Mouse (Mus musculus): ENCODE measurements around the gene Runx1. TPM values are rescaled to one million over a fixed set of nuclear protein-coding genes. Genes with fewer than 3 reads are reported as not detected.
A peak's percentile ranks its signal among the peaks of the same experiment; 100 is the strongest.

Gene Runx1
- not detected in 2 replicates for polyA plus RNA-seq (2012; ENCODE audit: insufficient read depth, insufficient read length, low replicate concordance, missing spikeins)

DNA sequence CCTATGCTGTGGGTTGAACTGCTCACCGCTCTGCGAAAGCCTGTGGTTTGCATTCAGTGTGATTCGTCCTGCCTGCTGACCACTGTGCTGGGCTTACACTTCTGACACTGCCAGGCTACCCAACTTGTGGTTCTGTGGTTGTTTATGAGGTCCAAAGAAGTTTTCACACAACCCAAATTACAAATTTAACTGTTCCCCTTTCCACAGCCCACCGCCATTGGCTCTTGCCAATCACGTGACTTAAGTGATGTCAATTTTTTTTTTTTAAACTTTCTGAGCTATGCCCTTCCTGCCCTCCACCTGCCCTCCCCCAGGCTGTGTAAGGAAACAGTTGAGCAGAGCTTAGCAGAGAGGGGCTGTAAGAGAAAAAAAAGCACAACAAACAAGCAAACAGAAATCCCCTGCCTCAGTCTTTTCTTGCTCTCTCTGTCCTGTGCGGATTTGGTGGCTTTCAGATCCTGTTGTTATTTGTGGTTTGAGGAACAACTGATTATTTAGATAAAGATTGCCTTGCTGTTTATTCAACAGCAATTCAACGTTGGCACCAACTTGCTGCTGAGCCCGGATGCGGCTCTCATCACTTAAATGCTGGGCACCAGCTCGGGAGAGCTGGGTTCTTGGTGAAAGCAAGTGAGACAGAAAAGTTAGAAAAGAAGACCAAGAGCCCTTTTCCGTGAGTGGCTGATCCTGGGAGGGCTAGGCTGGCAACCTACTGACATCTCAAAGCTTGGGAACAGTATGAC lies at the start of gene Runx1:
Runx1 (minus strand) TSS at position 242 of the 743 bp plus-strand sequence.
- 80% methylated on average over 11 of the region's 11 CpGs for WGBS
- peaks cover 5% of the 10 kb centered on the region; the same call in 1 of the 2 replicates for H3K4me1 ChIP-seq (ENCODE audit: control insufficient read depth, insufficient read depth, low read length)
- TF ChIP-seq POLR2A (IDR thresholded peaks at IDR 0.05; ENCODE audit: insufficient read depth, low read depth, low read length) (no peak), CTCF (IDR thresholded peaks at IDR 0.05; ENCODE audit: insufficient read depth, low read depth, low read length) (no peak)
- H3K4me3 ChIP-seq (ENCODE audit: insufficient read depth, low read depth, low read length), result peak within 1 kb of the TSS; percentile 2; the same call in 1 of the 2 replicates
- H3K27ac ChIP-seq (ENCODE audit: insufficient read depth, low read depth, low read length), result no peak within 1 kb of the TSS

DNA sequence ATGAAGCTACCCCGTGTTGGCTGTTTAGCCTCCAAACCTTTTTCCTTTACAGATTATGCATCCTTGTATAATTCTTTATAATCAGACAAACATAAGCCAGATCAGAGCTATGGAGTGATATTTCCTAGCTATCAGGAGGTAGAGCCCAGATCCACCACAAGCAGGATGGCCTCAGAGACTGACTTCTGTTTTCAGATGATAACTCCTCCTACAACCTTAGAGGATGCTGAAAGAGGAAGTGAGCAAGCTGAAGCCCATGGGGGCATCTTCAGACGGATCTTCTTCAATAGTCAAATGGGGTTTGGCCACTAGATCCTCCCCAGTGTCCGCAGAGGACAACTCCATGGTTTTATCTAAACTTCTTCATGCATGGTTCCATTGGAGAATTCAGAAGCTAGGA lies 48.1 kb upstream of the Runx1 start:
- no peak overlapping the region for H3K27ac ChIP-seq (ENCODE audit: insufficient read depth, low read depth, low read length)
- H3K4me3 ChIP-seq (ENCODE audit: insufficient read depth, low read depth, low read length), result no peak overlapping the region
- 98% methylated on average over 3 of the region's 3 CpGs for WGBS
- TF ChIP-seq POLR2A (IDR thresholded peaks at IDR 0.05; ENCODE audit: insufficient read depth, low read depth, low read length), result no peak
- no peaks in the 10 kb centered on the region for H3K4me1 ChIP-seq (ENCODE audit: control insufficient read depth, insufficient read depth, low read length)

DNA sequence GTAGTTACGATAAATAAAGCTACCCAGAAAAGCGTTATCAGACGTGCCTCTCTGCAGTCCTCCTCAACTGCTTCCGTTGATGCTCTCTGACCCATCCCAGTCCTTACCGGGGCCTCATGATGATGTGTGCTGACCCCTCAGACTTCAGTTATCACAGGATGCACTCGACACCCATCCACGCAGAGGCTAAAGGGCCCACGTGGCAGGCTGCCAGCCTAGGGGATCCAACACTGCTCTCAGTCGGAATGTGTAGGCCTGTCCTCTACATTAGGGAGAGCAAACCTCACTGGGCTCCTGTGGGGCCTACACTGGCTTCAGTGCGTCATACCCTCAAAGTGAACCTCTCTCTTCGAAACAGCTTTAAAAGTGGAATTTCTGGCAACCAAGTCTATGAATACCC lies 45.8 kb upstream of the Runx1 start:
- H3K4me1 ChIP-seq (ENCODE audit: control insufficient read depth, insufficient read depth, low read length), result no peaks in the 10 kb centered on the region
- H3K4me3 ChIP-seq (ENCODE audit: insufficient read depth, low read depth, low read length), result no peak overlapping the region
- 91% methylated on average over 11 of the region's 11 CpGs for WGBS
- no peak overlapping the region for H3K27ac ChIP-seq (ENCODE audit: insufficient read depth, low read depth, low read length)
- TF ChIP-seq POLR2A (IDR thresholded peaks at IDR 0.05; ENCODE audit: insufficient read depth, low read depth, low read length) (no peak), CTCF (IDR thresholded peaks at IDR 0.05; ENCODE audit: insufficient read depth, low read depth, low read length) (no peak)

DNA sequence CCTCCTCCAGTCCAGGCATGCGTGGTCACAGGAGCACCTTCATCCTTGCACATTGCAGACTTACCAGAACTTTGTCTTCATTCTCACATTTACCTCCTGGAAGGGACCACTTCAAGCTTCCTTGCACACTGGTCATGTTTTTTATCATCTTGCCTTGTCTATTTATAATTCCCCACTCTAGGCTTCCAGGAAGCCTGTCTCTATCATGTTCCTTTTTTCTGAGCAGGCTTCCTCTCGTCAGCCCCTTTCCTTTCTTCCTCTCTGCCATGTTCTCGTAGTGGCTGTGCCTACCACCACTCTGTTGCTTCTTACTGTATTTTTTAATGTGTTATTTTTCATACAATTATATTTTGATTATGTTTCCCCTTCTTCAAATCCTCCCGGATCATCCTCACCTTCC lies 42.6 kb upstream of the Runx1 start:
- WGBS, result 93% methylated on average over 4 of the region's 4 CpGs
- no peak for TF ChIP-seq CTCF (IDR thresholded peaks at IDR 0.05; ENCODE audit: insufficient read depth, low read depth, low read length)
- TF ChIP-seq POLR2A (IDR thresholded peaks at IDR 0.05; ENCODE audit: insufficient read depth, low read depth, low read length), result no peak
- H3K4me3 ChIP-seq (ENCODE audit: insufficient read depth, low read depth, low read length), result no peak overlapping the region
- no peaks in the 10 kb centered on the region for H3K4me1 ChIP-seq (ENCODE audit: control insufficient read depth, insufficient read depth, low read length)
- H3K27ac ChIP-seq (ENCODE audit: insufficient read depth, low read depth, low read length), result no peak overlapping the region

DNA sequence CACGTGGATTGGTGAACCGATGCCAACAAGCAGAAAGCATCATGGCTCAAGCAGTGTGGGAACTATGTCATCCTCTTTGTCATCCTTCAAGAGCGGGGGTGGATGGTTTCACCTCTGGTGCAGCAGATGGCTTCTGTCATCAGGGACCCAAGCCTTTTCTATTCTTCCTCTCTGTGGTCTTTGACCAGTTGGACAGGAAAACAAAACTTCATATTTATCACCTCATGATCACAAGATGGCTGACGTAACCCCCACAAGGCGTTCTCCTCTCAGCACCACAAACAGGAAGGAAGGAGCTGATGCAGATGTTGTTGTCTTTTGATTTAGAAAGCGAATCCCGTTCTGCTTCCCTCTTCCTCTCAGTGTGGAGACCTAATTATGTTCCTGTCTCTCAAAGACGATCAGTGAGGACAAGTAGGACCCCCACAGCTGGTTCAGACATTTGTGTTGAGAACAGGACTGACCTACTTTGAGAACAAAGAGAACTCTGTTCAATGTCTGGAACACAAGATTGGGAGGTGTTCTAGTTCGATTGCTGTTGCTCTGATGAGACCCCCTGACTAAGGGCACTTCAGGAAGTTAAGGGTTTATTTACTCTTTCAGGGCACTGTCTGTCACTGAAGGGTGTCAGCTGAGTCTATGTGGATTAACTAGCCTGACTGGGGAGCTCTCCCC lies 41.4 kb upstream of the Runx1 start:
- 73% methylated on average over 9 of the region's 9 CpGs for WGBS
- Histone ChIP-seq H3K4me3 (ENCODE audit: insufficient read depth, low read depth, low read length) (no peak overlapping the region), H3K27ac (ENCODE audit: insufficient read depth, low read depth, low read length) (no peak overlapping the region), H3K4me1 (ENCODE audit: control insufficient read depth, insufficient read depth, low read length) (no peaks in the 10 kb centered on the region)
- TF ChIP-seq POLR2A (IDR thresholded peaks at IDR 0.05; ENCODE audit: insufficient read depth, low read depth, low read length) (no peak), CTCF (IDR thresholded peaks at IDR 0.05; ENCODE audit: insufficient read depth, low read depth, low read length) (no peak)

DNA sequence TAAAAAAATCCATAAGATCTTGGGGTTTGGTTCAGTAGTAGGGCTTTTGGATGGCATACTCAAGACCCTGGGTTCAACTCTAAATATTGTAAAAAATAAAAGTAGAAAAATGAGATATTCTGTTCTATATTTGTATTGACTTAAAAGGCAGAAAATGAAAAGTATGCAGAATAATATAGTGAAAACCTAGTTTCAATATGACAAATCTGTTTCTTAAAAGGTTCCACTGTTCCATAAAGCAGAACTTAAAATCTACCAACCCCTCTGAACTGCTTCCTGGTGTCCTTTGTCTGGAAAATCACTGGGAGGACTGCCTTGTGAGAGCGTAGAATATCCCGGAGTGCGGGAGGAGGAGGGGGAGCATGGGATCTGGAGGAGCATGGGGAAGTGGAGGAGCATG lies 39.4 kb upstream of the Runx1 start:
- no peak overlapping the region for H3K27ac ChIP-seq (ENCODE audit: insufficient read depth, low read depth, low read length)
- no peaks in the 10 kb centered on the region for H3K4me1 ChIP-seq (ENCODE audit: control insufficient read depth, insufficient read depth, low read length)
- no peak overlapping the region for H3K4me3 ChIP-seq (ENCODE audit: insufficient read depth, low read depth, low read length)
- 87% methylated on average over 3 of the region's 3 CpGs for WGBS
- TF ChIP-seq POLR2A (IDR thresholded peaks at IDR 0.05; ENCODE audit: insufficient read depth, low read depth, low read length) (no peak), CTCF (IDR thresholded peaks at IDR 0.05; ENCODE audit: insufficient read depth, low read depth, low read length) (no peak)

DNA sequence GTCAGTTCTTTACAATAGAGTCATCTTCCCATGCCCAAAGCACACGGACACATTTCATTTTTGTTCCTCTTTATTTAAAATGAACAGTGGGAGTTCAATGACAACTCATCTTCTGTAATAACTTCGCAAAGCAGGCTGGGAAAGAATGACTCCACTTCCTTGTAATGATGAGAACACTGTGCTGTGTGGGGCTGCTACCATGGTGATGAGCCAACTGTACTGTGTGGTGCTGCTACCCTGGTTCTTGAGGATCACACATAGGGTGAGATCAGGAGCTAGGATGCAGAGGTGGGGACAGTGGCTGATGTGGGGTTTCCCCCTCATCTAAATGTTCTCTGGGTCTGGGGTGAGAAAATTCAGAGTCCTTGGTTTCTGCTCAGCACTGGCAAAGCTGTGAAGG lies 38.2 kb upstream of the Runx1 start:
- 67% methylated on average over 2 of the region's 2 CpGs for WGBS
- Histone ChIP-seq H3K4me1 (ENCODE audit: control insufficient read depth, insufficient read depth, low read length) (no peaks in the 10 kb centered on the region), H3K27ac (ENCODE audit: insufficient read depth, low read depth, low read length) (no peak overlapping the region), H3K4me3 (ENCODE audit: insufficient read depth, low read depth, low read length) (no peak overlapping the region)
- TF ChIP-seq CTCF (IDR thresholded peaks at IDR 0.05; ENCODE audit: insufficient read depth, low read depth, low read length) (no peak), POLR2A (IDR thresholded peaks at IDR 0.05; ENCODE audit: insufficient read depth, low read depth, low read length) (no peak)

DNA sequence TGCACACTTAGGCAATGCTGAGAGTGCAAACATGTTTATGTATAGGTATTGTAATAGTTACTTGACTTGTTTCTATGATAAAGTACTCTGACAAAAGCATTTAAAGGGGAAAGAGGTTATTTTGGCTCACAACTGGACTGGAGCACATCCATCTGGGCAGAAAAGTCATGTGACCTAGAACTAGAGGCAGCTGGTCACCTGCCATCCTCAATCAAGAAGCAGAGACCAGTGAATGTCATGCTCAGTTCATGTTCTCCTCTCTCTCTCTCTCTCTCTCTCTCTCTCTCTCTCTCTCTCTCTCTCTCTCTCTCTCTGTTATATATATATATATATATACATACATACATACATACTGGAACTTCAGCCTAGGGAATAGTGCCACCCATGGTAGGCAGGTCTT lies 37.2 kb upstream of the Runx1 start:
- H3K4me3 ChIP-seq (ENCODE audit: insufficient read depth, low read depth, low read length), result no peak overlapping the region
- no peaks in the 10 kb centered on the region for H3K4me1 ChIP-seq (ENCODE audit: control insufficient read depth, insufficient read depth, low read length)
- TF ChIP-seq POLR2A (IDR thresholded peaks at IDR 0.05; ENCODE audit: insufficient read depth, low read depth, low read length) (no peak), CTCF (IDR thresholded peaks at IDR 0.05; ENCODE audit: insufficient read depth, low read depth, low read length) (no peak)
- H3K27ac ChIP-seq (ENCODE audit: insufficient read depth, low read depth, low read length), result no peak overlapping the region

DNA sequence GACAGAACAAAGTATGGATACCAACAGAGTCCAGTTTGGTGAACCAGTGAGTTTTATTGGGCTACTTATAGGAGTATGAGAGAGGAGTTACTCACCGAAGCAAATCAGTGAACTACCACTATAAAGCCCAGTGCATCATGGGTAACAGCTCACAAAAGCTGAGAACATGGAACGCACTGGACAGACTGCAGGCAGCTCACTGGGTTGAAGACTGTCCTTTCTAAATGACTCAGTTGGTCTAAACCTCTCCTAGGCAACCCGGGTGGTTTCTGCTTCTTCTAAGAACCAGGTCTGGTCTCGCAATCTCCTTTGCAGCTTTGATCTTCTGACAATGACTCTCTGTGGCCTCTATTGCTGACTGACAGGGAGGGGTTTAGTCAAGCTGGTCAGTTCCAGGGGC lies 36.5 kb upstream of the Runx1 start:
- H3K4me1 ChIP-seq (ENCODE audit: control insufficient read depth, insufficient read depth, low read length), result no peaks in the 10 kb centered on the region
- WGBS, result 88% methylated on average over 4 of the region's 4 CpGs
- no peak overlapping the region for H3K27ac ChIP-seq (ENCODE audit: insufficient read depth, low read depth, low read length)
- H3K4me3 ChIP-seq (ENCODE audit: insufficient read depth, low read depth, low read length), result no peak overlapping the region
- TF ChIP-seq CTCF (IDR thresholded peaks at IDR 0.05; ENCODE audit: insufficient read depth, low read depth, low read length), result no peak
- no peak for TF ChIP-seq POLR2A (IDR thresholded peaks at IDR 0.05; ENCODE audit: insufficient read depth, low read depth, low read length)

Data from olfactory bulb, adult 2 months (tissue).